Mouse (Mus musculus) spleen, adult 2 months (tissue): Measurements from ENCODE around the gene Rplp0.

Experiments used
- CTCF ChIP-seq: fragments of 200-500 bp; IDR thresholded peaks from 2 replicates; pipeline ENCODE4 v1.5.1; 2011; ENCODE audit warnings: mild to moderate bottlenecking, inconsistent platforms; ENCODE audit not compliant: insufficient read depth, insufficient read length, insufficient replicate concordance; ENCODE audit errors: extremely low read depth
- POLR2A ChIP-seq: fragments of 200-500 bp; IDR thresholded peaks from 2 replicates; pipeline ENCODE4 v1.6.1; 2011; ENCODE audit warnings: low read depth, low read length, inconsistent platforms

- TF ChIP-seq POLR2A (no peak), CTCF (no peak)
Measured at GRCm38 (mm10) chr5:115526456-115527202, 32.6 kb upstream of the Rplp0 start.
